In the genomic region with DNA sequence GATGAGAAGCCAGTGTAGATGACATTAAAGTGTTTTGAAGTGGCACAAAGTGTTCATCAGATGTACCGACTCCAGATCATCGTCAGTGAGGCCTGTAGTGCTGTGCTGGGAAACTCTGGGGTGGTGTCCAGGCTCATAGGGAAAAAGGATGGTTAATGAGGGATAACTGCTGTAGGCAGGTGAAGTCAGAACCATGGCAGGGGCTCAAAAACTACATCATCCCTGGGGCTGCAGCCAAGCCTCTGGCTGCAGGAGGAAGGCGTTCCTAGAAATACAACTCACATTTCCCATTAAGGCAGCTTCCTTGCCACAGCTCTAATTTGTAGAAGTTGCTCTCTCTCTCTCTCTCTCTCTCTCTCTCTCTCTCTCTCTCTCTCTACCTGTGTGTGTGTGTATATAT, we compare ENCODE assay signal across 10 mouse cellular contexts. TPM values are rescaled to one million over a fixed set of nuclear protein-coding genes. Genes with fewer than 3 reads are reported as not detected.
DNase-seq lines count a peak whose midpoint lies in the region; ATAC-seq and TF ChIP-seq lines count a peak whose summit lies in the region.
"Had no signal": no experiment of that assay in that cellular context is flagged by ENCODE, and none has a peak within 500 bp of the region (broad histone marks: within the 10 kb centered on the region; RNA-seq: fewer than 3 reads in every experiment).

No protein-coding gene starts in this region.

- H3K4me2 ChIP-seq in stomach, postnatal 0 days (replicated peaks; ENCODE audit: low read depth), result no peak overlapping the region

- no peak for TF ChIP-seq EP300 in stomach, postnatal 0 days (optimal IDR thresholded peaks at IDR 0.05)

- no peak overlapping the region for H3K9ac ChIP-seq in stomach, postnatal 0 days (ENCODE audit: low read length)

- no peaks in the 10 kb centered on the region for H3K27me3 ChIP-seq in stomach, postnatal 0 days (ENCODE audit: control insufficient read depth, insufficient read depth, low read length)
- H3K27me3 ChIP-seq in hindbrain, embryonic 10.5 days (ENCODE audit: insufficient read depth, poor library complexity, severe bottlenecking), result no peaks in the 10 kb centered on the region

- H3K9me3 ChIP-seq in stomach, postnatal 0 days (ENCODE audit: control insufficient read depth, low read length), result no peaks in the 10 kb centered on the region
- H3K9me3 ChIP-seq in hindbrain, embryonic 10.5 days, result no peaks in the 10 kb centered on the region

- no peaks in the 10 kb centered on the region for H3K36me3 ChIP-seq in stomach, postnatal 0 days (ENCODE audit: control insufficient read depth, insufficient read depth, low read length)
- no peaks in the 10 kb centered on the region for H3K36me3 ChIP-seq in hindbrain, embryonic 10.5 days

- H3K4me3 ChIP-seq in stomach, postnatal 0 days (ENCODE audit: low read depth, low read length), result no peak overlapping the region
- H3K4me3 ChIP-seq in hindbrain, embryonic 10.5 days, result no peak overlapping the region
- H3K4me3 ChIP-seq: layer of hippocampus, adult 2 months had no signal

- DNase-seq in cerebellum, adult 11-12 months, result peak; percentile 70
- no peak for DNase-seq in cerebellum, postnatal 4 days (ENCODE audit: low spot score in 2 of 2)
- DNase-seq in testis, postnatal 14 days (ENCODE audit: low spot score), result peak; percentile 37
- DNase-seq in testis, postnatal 10 days (ENCODE audit: low spot score), result no peak
- peak; percentile 70 to 80 for DNase-seq in heart, postnatal 10 days
- peak; percentile 51 for DNase-seq in stomach, postnatal 0 days (ENCODE audit: low spot score)
- no peak for DNase-seq in hindbrain, embryonic 10.5 days (ENCODE audit: low spot score)
- no peak for DNase-seq in neural tube, embryonic 10.5 days (ENCODE audit: extremely low spot score, low spot score)
- DNase-seq: thymus, postnatal 14 days had no signal

- WGBS in stomach, postnatal 0 days, result 56% methylated on average over 3 of the region's 3 CpGs
- WGBS in hindbrain, embryonic 10.5 days, result 91% methylated on average over 3 of the region's 3 CpGs

- TF ChIP-seq CTCF in stomach, postnatal 0 days (IDR thresholded peaks at IDR 0.05; ENCODE audit: low read depth), result no peak

- peak; percentile 68; the same call in 1 of the 2 replicates for ATAC-seq in stomach, postnatal 0 days (ENCODE audit: low FRiP score, low TSS enrichment)

- H3K27ac ChIP-seq in stomach, postnatal 0 days (replicated peaks), result no peak overlapping the region
- no peak overlapping the region for H3K27ac ChIP-seq in hindbrain, embryonic 10.5 days
- H3K27ac ChIP-seq: layer of hippocampus, adult 2 months had no signal

- intact Hi-C loops in heart, postnatal 10 days (cut with DNase I), result loop anchor here (5.0 kb wide), 4 partner anchors 79 to 376 kb away; no protein-coding TSS in a partner anchor

- no peaks in the 10 kb centered on the region for H3K4me1 ChIP-seq in stomach, postnatal 0 days (replicated peaks; ENCODE audit: control insufficient read depth, insufficient read depth)
- H3K4me1 ChIP-seq in hindbrain, embryonic 10.5 days (replicated peaks), result no peaks in the 10 kb centered on the region

RNA-seq across cellular contexts. Expression of gene Rapgef4, which starts 22.6 kb away (rescaled TPM):
- total RNA-seq in heart, postnatal 10 days (2021), result 10 to 100 TPM; 14.1 to 15.0 TPM
- 3.5 and 3.6 TPM in 2 replicates for polyA plus RNA-seq in stomach, postnatal 0 days (2015; fragmentation: Nextera tagmentation; extraction: Ambion mirVana)
- polyA plus RNA-seq in hindbrain, embryonic 10.5 days (2016; fragmentation: Nextera tagmentation; extraction: Ambion mirVana), result 2.9 and 3.3 TPM in 2 replicates

Comparison
In these comparisons a context has a peak if more than half of its experiments do, and no peak if none do; other contexts are left out.
1. DNase-seq: peak in cerebellum, adult 11-12 months (single experiment), testis, postnatal 14 days (single experiment), heart, postnatal 10 days (2 of 2) and stomach, postnatal 0 days (single experiment); none in cerebellum, postnatal 4 days (0 of 2), testis, postnatal 10 days (single experiment), hindbrain, embryonic 10.5 days (single experiment) and neural tube, embryonic 10.5 days (single experiment).